Comparison of ENCODE assay signal across 8 mouse cellular contexts in genomic region chr1:127206020-127206641, GRCm38 (mm10). TPM values are rescaled to one million over a fixed set of nuclear protein-coding genes. Genes with fewer than 3 reads are reported as not detected.
DNase-seq lines count a peak whose midpoint lies in the region; ATAC-seq and TF ChIP-seq lines count a peak whose summit lies in the region.

No protein-coding gene starts in this region.

- DNase-seq in CD4-positive helper T cell, adult 2 months (ENCODE audit: low read depth, low spot score): peak; percentile 51
- DNase-seq in kidney, postnatal 10 days: peak; percentile 68
- DNase-seq in liver, postnatal 0 days: peak; percentile 48
- DNase-seq in neural tube, embryonic 11.5 days (ENCODE audit: low spot score): peak; percentile 49

- peak overlapping the region; percentile 90 for H3K4me2 ChIP-seq in heart, embryonic 15.5 days
- peak overlapping the region; percentile 97 for H3K4me2 ChIP-seq in liver, postnatal 0 days (ENCODE audit: low read depth, low read length)
- peak overlapping the region; percentile 95 for H3K4me2 ChIP-seq in neural tube, embryonic 11.5 days (ENCODE audit: low read depth)

- peak overlapping the region; percentile 76 for H3K9ac ChIP-seq in heart, embryonic 15.5 days
- H3K9ac ChIP-seq in liver, postnatal 0 days (replicated peaks): peak overlapping the region; percentile 76
- H3K9ac ChIP-seq in neural tube, embryonic 11.5 days (ENCODE audit: low read length): peak overlapping the region; percentile 74

- peaks cover 2% of the 10 kb centered on the region; the same call in 1 of the 2 replicates for H3K4me1 ChIP-seq in bone marrow, adult 2 months (ENCODE audit: control insufficient read depth, insufficient read depth, low read length)
- H3K4me1 ChIP-seq in erythroblast, embryonic 14.5 days (ENCODE audit: control insufficient read depth): peaks cover 27% of the 10 kb centered on the region
- H3K4me1 ChIP-seq in heart, embryonic 15.5 days (replicated peaks): peaks cover 10% of the 10 kb centered on the region
- peaks cover 8% of the 10 kb centered on the region; the same call in 1 of the 2 replicates for H3K4me1 ChIP-seq in liver, postnatal 0 days (ENCODE audit: insufficient read depth)
- H3K4me1 ChIP-seq in neural tube, embryonic 11.5 days (ENCODE audit: control insufficient read depth, insufficient read depth, low read length): no peaks in the 10 kb centered on the region
- peaks cover 12% of the 10 kb centered on the region for H3K4me1 ChIP-seq in testis, adult 2 months (ENCODE audit: control insufficient read depth, insufficient read depth, low read length)

- TF ChIP-seq EP300 in liver, postnatal 0 days (IDR thresholded peaks at IDR 0.05; ENCODE audit: low read depth): no peak

- ATAC-seq in heart, embryonic 15.5 days (replicated peaks; ENCODE audit: insufficient number of reproducible peaks, insufficient read depth, low FRiP score, low read depth): peak; percentile 40; the same call in 1 of the 2 replicates
- ATAC-seq in liver, postnatal 0 days: 0 out of 2 replicates have a peak, but pooled peaks have one; percentile 2
- ATAC-seq in neural tube, embryonic 11.5 days (ENCODE audit: insufficient read depth, low FRiP score, low TSS enrichment): peak; percentile 55

- WGBS in bone marrow, adult 2 months: under 1% methylated on average over 39 of the region's 39 CpGs
- 2% methylated on average over 39 of the region's 39 CpGs for WGBS in heart, embryonic 15.5 days
- WGBS in liver, postnatal 0 days (ENCODE audit: insufficient replicate concordance): 2% methylated on average over 36 of the region's 39 CpGs
- 2% methylated on average over 39 of the region's 39 CpGs for WGBS in neural tube, embryonic 11.5 days

- H3K27me3 ChIP-seq in erythroblast, embryonic 14.5 days (ENCODE audit: control insufficient read depth): peaks cover 21% of the 10 kb centered on the region
- no peaks in the 10 kb centered on the region for H3K27me3 ChIP-seq in heart, embryonic 15.5 days
- H3K27me3 ChIP-seq in liver, postnatal 0 days (ENCODE audit: insufficient read depth, low read length): no peaks in the 10 kb centered on the region
- no peaks in the 10 kb centered on the region for H3K27me3 ChIP-seq in neural tube, embryonic 11.5 days (ENCODE audit: control insufficient read depth, insufficient read depth, low read length)
- H3K27me3 ChIP-seq in testis, adult 2 months (ENCODE audit: control insufficient read depth, insufficient read depth, low read length): no peaks in the 10 kb centered on the region

- peak overlapping the region; percentile 84 for H3K4me3 ChIP-seq in bone marrow, adult 2 months (replicated peaks; ENCODE audit: control insufficient read depth, low read depth, low read length)
- peak overlapping the region; percentile 76 for H3K4me3 ChIP-seq in erythroblast, embryonic 14.5 days (replicated peaks)
- H3K4me3 ChIP-seq in heart, embryonic 15.5 days: peak overlapping the region; percentile 85
- peak overlapping the region; percentile 64 for H3K4me3 ChIP-seq in liver, postnatal 0 days (ENCODE audit: low read depth, low read length)
- peak overlapping the region; percentile 83 for H3K4me3 ChIP-seq in neural tube, embryonic 11.5 days (ENCODE audit: low read depth, low read length)
- peak overlapping the region; percentile 86 for H3K4me3 ChIP-seq in testis, adult 2 months (ENCODE audit: control insufficient read depth, low read depth, low read length)

- no peak for TF ChIP-seq CTCF in bone marrow, adult 2 months (IDR thresholded peaks at IDR 0.05; ENCODE audit: control insufficient read depth, insufficient read depth, low read length)
- TF ChIP-seq CTCF in liver, postnatal 0 days (IDR thresholded peaks at IDR 0.05; ENCODE audit: low read depth): no peak
- TF ChIP-seq CTCF in testis, adult 2 months (IDR thresholded peaks at IDR 0.05; ENCODE audit: control insufficient read depth, insufficient read depth, insufficient replicate concordance, low read depth, low read length): no peak

- no peaks in the 10 kb centered on the region for H3K36me3 ChIP-seq in erythroblast, embryonic 14.5 days (ENCODE audit: control insufficient read depth)
- no peaks in the 10 kb centered on the region for H3K36me3 ChIP-seq in heart, embryonic 15.5 days
- H3K36me3 ChIP-seq in liver, postnatal 0 days (replicated peaks; ENCODE audit: insufficient read depth, low read length): no peaks in the 10 kb centered on the region
- no peaks in the 10 kb centered on the region for H3K36me3 ChIP-seq in neural tube, embryonic 11.5 days (ENCODE audit: control insufficient read depth, insufficient read depth, low read length)
- H3K36me3 ChIP-seq in testis, adult 2 months (ENCODE audit: control insufficient read depth, insufficient read depth, low read length): no peaks in the 10 kb centered on the region

- H3K9me3 ChIP-seq in erythroblast, embryonic 14.5 days (ENCODE audit: control insufficient read depth, low read length): no peaks in the 10 kb centered on the region
- H3K9me3 ChIP-seq in heart, embryonic 15.5 days (replicated peaks): no peaks in the 10 kb centered on the region
- no peaks in the 10 kb centered on the region for H3K9me3 ChIP-seq in liver, postnatal 0 days (ENCODE audit: low read length)
- no peaks in the 10 kb centered on the region for H3K9me3 ChIP-seq in neural tube, embryonic 11.5 days (ENCODE audit: control insufficient read depth, low read length)

- TF ChIP-seq POLR2A in bone marrow, adult 2 months (IDR thresholded peaks at IDR 0.05; ENCODE audit: borderline replicate concordance, control insufficient read depth, low read depth, low read length): peak; percentile 41; the same call in 1 of the 2 replicates
- TF ChIP-seq POLR2A in testis, adult 2 months (IDR thresholded peaks at IDR 0.05; ENCODE audit: control insufficient read depth, low read depth, low read length): no peak

- H3K27ac ChIP-seq in bone marrow, adult 2 months (ENCODE audit: control insufficient read depth, insufficient read depth, low read depth, low read length, poor library complexity): peak overlapping the region; percentile 81
- H3K27ac ChIP-seq in heart, embryonic 15.5 days: peak overlapping the region; percentile 97
- H3K27ac ChIP-seq in liver, postnatal 0 days (ENCODE audit: low read depth): peak overlapping the region; percentile 86
- no peak overlapping the region; the same call in 1 of the 2 replicates for H3K27ac ChIP-seq in neural tube, embryonic 11.5 days (ENCODE audit: low read depth, low read length)
- no peak overlapping the region for H3K27ac ChIP-seq in testis, adult 2 months (ENCODE audit: control insufficient read depth, insufficient read depth, low read depth, low read length)

RNA-seq across cellular contexts. Expression of gene Mgat5, which starts 1.3 kb away (rescaled TPM):
- polyA plus RNA-seq in bone marrow, adult 2 months (2011; ENCODE audit: insufficient read depth, insufficient read length, low replicate concordance, missing spikeins): 3.0 and 9.7 TPM in 2 replicates
- polyA plus RNA-seq in erythroblast, embryonic 14.5 days (2012): under 0.01 and 0.02 TPM in 2 replicates
- 3.7 and 5.2 TPM in 2 replicates for polyA plus RNA-seq in heart, embryonic 15.5 days (2015; fragmentation: Nextera tagmentation; extraction: Ambion mirVana)
- 0.69 and 0.86 TPM in 2 replicates for polyA plus RNA-seq in liver, postnatal 0 days (2015; fragmentation: Nextera tagmentation; extraction: Ambion mirVana)
- polyA plus RNA-seq in neural tube, embryonic 11.5 days (2014; fragmentation: Nextera tagmentation; extraction: Ambion mirVana): 7.2 and 7.6 TPM in 2 replicates
- 15.7 and 16.2 TPM in 2 replicates for polyA plus RNA-seq in testis, adult 2 months (2012; rRNA removed)

Comparison
In these comparisons a context has a peak if more than half of its experiments do, and no peak if none do; other contexts are left out.
1. H3K27ac ChIP-seq: peak in bone marrow, adult 2 months (single experiment), heart, embryonic 15.5 days (single experiment) and liver, postnatal 0 days (single experiment); none in neural tube, embryonic 11.5 days (single experiment) and testis, adult 2 months (single experiment).
2. ATAC-seq: peak in every context shown above with its lines; median percentile 55 in neural tube, embryonic 11.5 days; 40 in heart, embryonic 15.5 days; 2 in liver, postnatal 0 days.
3. Peak in every context shown above with its lines, with median percentiles within 50 percentile points of each other: DNase-seq, H3K4me3 ChIP-seq, H3K4me2 ChIP-seq and H3K9ac ChIP-seq.